Mouse (Mus musculus): ENCODE measurements around the gene Kcnn3. TPM values are rescaled to one million over a fixed set of nuclear protein-coding genes. Genes with fewer than 3 reads are reported as not detected.

Kcnn3 gene
- polyA plus RNA-seq, 1 experiment from 2014 or later: 5.3 TPM

GRCm38 (mm10) chr3:89561386-89561785 is 41.4 kb downstream of the Kcnn3 start:
- ATAC-seq (ENCODE audit: low FRiP score, low TSS enrichment): no peak
- no peak overlapping the region for H3K27ac ChIP-seq (replicated peaks; ENCODE audit: low read depth, low read length)

GRCm38 (mm10) chr3:89565371-89565770 is 45.4 kb downstream of the Kcnn3 start:
- DNase-seq (no peak), ATAC-seq (ENCODE audit: low FRiP score, low TSS enrichment) (no peak)
- H3K27me3 ChIP-seq (ENCODE audit: control insufficient read depth, insufficient read depth, low read length): no peaks in the 10 kb centered on the region
- no peak overlapping the region for H3K9ac ChIP-seq (replicated peaks; ENCODE audit: low read length)
- H3K4me3 ChIP-seq (replicated peaks; ENCODE audit: low read depth, low read length): no peak overlapping the region
- no peaks in the 10 kb centered on the region for H3K9me3 ChIP-seq (ENCODE audit: control insufficient read depth, low read length)
- no peak overlapping the region for H3K4me2 ChIP-seq (ENCODE audit: low read length)
- H3K36me3 ChIP-seq (ENCODE audit: control insufficient read depth, insufficient read depth, low read length): no peaks in the 10 kb centered on the region
- H3K27ac ChIP-seq (replicated peaks; ENCODE audit: low read depth, low read length): no peak overlapping the region
- H3K4me1 ChIP-seq (ENCODE audit: control insufficient read depth, insufficient read depth, low read length): no peaks in the 10 kb centered on the region
- WGBS: 90% methylated on average over 5 of the region's 5 CpGs

More at GRCm38 (mm10) chr3:89561386-89561785, 41.4 kb downstream of the Kcnn3 start:
- H3K36me3 ChIP-seq (ENCODE audit: control insufficient read depth, insufficient read depth, low read length): no peaks in the 10 kb centered on the region
- no peak overlapping the region for H3K4me2 ChIP-seq (ENCODE audit: low read length)
- H3K9me3 ChIP-seq (ENCODE audit: control insufficient read depth, low read length): no peaks in the 10 kb centered on the region
- H3K4me3 ChIP-seq (replicated peaks; ENCODE audit: low read depth, low read length): no peak overlapping the region
- no peaks in the 10 kb centered on the region for H3K27me3 ChIP-seq (ENCODE audit: control insufficient read depth, insufficient read depth, low read length)
- DNase-seq: no peak
- H3K9ac ChIP-seq (replicated peaks; ENCODE audit: low read length): no peak overlapping the region
- peaks cover 16% of the 10 kb centered on the region for H3K4me1 ChIP-seq (ENCODE audit: control insufficient read depth, insufficient read depth, low read length)
- WGBS: 87% methylated on average over 6 of the region's 6 CpGs

DNA sequence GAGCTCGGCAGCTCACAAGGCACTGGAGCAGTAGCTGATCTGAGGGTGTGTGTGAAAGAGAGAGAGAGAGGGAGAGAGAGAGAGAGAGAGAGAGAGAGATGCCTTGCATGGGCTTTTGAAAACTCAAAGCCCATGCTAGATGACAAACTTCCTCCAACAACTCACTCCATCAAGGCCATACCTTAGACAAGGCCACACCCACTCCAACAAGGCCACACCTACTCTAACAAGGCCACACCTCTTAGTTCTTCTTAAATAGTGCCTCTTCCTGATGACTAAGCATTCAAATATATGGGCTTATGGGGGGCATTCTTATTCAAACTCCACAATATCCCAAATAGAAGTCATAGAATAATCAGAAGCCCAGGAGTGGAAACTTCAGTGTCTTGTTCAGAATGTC is 49.1 kb downstream of the Kcnn3 start:
- DNase-seq (no peak), ATAC-seq (ENCODE audit: low FRiP score, low TSS enrichment) (no peak)
- WGBS: 92% methylated on average over 1 of the region's 1 CpGs

GRCm38 (mm10) chr3:89569707-89570324 is 49.9 kb downstream of the Kcnn3 start:
- no peaks in the 10 kb centered on the region for H3K4me1 ChIP-seq (ENCODE audit: control insufficient read depth, insufficient read depth, low read length)
- 63% methylated on average over 7 of the region's 7 CpGs for WGBS
- no peak for ATAC-seq (ENCODE audit: low FRiP score, low TSS enrichment)
- no peak overlapping the region for H3K9ac ChIP-seq (replicated peaks; ENCODE audit: low read length)
- H3K4me3 ChIP-seq (replicated peaks; ENCODE audit: low read depth, low read length): no peak overlapping the region
- H3K36me3 ChIP-seq (ENCODE audit: control insufficient read depth, insufficient read depth, low read length): no peaks in the 10 kb centered on the region
- no peak overlapping the region for H3K4me2 ChIP-seq (ENCODE audit: low read length)
- H3K9me3 ChIP-seq (ENCODE audit: control insufficient read depth, low read length): no peaks in the 10 kb centered on the region
- no peak for DNase-seq
- no peaks in the 10 kb centered on the region for H3K27me3 ChIP-seq (ENCODE audit: control insufficient read depth, insufficient read depth, low read length)
- H3K27ac ChIP-seq (replicated peaks; ENCODE audit: low read depth, low read length): no peak overlapping the region

More for the DNA sequence above, 49.1 kb downstream of the Kcnn3 start:
- H3K9me3 ChIP-seq (ENCODE audit: control insufficient read depth, low read length): no peaks in the 10 kb centered on the region
- no peak overlapping the region for H3K27ac ChIP-seq (replicated peaks; ENCODE audit: low read depth, low read length)
- H3K4me3 ChIP-seq (replicated peaks; ENCODE audit: low read depth, low read length): no peak overlapping the region
- H3K4me1 ChIP-seq (ENCODE audit: control insufficient read depth, insufficient read depth, low read length): no peaks in the 10 kb centered on the region
- no peaks in the 10 kb centered on the region for H3K27me3 ChIP-seq (ENCODE audit: control insufficient read depth, insufficient read depth, low read length)
- H3K36me3 ChIP-seq (ENCODE audit: control insufficient read depth, insufficient read depth, low read length): no peaks in the 10 kb centered on the region
- H3K9ac ChIP-seq (replicated peaks; ENCODE audit: low read length): no peak overlapping the region
- H3K4me2 ChIP-seq (ENCODE audit: low read length): no peak overlapping the region

- WGBS: 81% methylated on average over 3 of the region's 3 CpGs
- no peak overlapping the region for H3K27ac ChIP-seq (replicated peaks; ENCODE audit: low read depth, low read length)
- no peaks in the 10 kb centered on the region for H3K36me3 ChIP-seq (ENCODE audit: control insufficient read depth, insufficient read depth, low read length)
- no peak overlapping the region for H3K4me2 ChIP-seq (ENCODE audit: low read length)
- H3K9ac ChIP-seq (replicated peaks; ENCODE audit: low read length): no peak overlapping the region
- ATAC-seq (ENCODE audit: low FRiP score, low TSS enrichment) (no peak), DNase-seq (no peak)
- H3K4me3 ChIP-seq (replicated peaks; ENCODE audit: low read depth, low read length): no peak overlapping the region
- H3K4me1 ChIP-seq (ENCODE audit: control insufficient read depth, insufficient read depth, low read length): no peaks in the 10 kb centered on the region
- H3K27me3 ChIP-seq (ENCODE audit: control insufficient read depth, insufficient read depth, low read length): no peaks in the 10 kb centered on the region
- H3K9me3 ChIP-seq (ENCODE audit: control insufficient read depth, low read length): no peaks in the 10 kb centered on the region
Measured at GRCm38 (mm10) chr3:89570362-89570761, 50.4 kb downstream of the Kcnn3 start.

DNA sequence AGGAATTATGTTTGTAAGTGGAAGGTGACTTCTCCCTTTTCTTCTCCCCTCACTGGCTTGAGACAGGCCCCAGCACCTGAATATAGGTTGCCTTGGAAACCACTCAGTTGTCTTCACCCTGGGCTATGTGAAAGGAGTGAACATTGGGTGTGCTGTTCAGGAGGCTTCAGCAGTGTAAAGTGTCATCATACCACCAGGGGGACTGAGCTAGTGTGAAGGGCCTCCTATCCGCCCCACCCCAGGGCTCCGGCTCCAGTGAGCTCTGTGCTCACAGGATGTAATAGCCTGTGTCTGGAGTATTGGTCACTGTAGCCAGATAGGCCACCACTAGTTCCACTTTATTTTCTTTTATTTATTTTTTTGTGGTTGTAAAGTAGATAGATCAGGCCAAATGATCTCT is 54.3 kb downstream of the Kcnn3 start:
- Histone ChIP-seq H3K36me3 (ENCODE audit: control insufficient read depth, insufficient read depth, low read length) (no peaks in the 10 kb centered on the region), H3K4me1 (ENCODE audit: control insufficient read depth, insufficient read depth, low read length) (no peaks in the 10 kb centered on the region), H3K9ac (replicated peaks; ENCODE audit: low read length) (no peak overlapping the region), H3K4me3 (replicated peaks; ENCODE audit: low read depth, low read length) (no peak overlapping the region), H3K9me3 (ENCODE audit: control insufficient read depth, low read length) (no peaks in the 10 kb centered on the region), H3K4me2 (ENCODE audit: low read length) (no peak overlapping the region), H3K27me3 (ENCODE audit: control insufficient read depth, insufficient read depth, low read length) (no peaks in the 10 kb centered on the region), H3K27ac (replicated peaks; ENCODE audit: low read depth, low read length) (no peak overlapping the region)
- ATAC-seq (ENCODE audit: low FRiP score, low TSS enrichment) (no peak), DNase-seq (no peak)
- 66% methylated on average over 2 of the region's 2 CpGs for WGBS

DNA sequence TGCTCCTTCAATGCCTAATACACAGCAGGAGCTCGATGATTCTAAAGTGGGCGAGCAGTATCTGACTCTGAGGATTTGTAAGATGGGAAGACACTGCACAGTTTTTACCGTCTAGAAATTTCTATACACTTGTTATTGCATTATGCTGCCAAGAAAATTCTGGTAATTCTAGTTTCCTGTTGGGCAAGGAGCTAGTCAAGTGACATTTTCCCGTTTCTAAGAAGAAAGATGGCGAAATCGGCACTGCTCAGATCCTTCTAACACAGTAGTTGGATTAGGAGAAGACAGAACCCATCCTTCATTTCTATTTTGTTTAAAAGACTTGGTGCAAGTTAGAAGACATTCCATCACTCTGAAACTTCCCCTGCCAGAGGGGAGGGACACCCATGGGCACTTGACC is 56.4 kb downstream of the Kcnn3 start:
- Histone ChIP-seq H3K4me2 (ENCODE audit: low read length) (no peak overlapping the region), H3K4me1 (ENCODE audit: control insufficient read depth, insufficient read depth, low read length) (no peaks in the 10 kb centered on the region), H3K4me3 (replicated peaks; ENCODE audit: low read depth, low read length) (no peak overlapping the region), H3K27ac (replicated peaks; ENCODE audit: low read depth, low read length) (no peak overlapping the region), H3K9ac (replicated peaks; ENCODE audit: low read length) (no peak overlapping the region), H3K36me3 (ENCODE audit: control insufficient read depth, insufficient read depth, low read length) (no peaks in the 10 kb centered on the region), H3K27me3 (ENCODE audit: control insufficient read depth, insufficient read depth, low read length) (no peaks in the 10 kb centered on the region), H3K9me3 (ENCODE audit: control insufficient read depth, low read length) (no peaks in the 10 kb centered on the region)
- no peak for ATAC-seq (ENCODE audit: low FRiP score, low TSS enrichment)
- 95% methylated on average over 6 of the region's 6 CpGs for WGBS
- no peak for DNase-seq

DNA sequence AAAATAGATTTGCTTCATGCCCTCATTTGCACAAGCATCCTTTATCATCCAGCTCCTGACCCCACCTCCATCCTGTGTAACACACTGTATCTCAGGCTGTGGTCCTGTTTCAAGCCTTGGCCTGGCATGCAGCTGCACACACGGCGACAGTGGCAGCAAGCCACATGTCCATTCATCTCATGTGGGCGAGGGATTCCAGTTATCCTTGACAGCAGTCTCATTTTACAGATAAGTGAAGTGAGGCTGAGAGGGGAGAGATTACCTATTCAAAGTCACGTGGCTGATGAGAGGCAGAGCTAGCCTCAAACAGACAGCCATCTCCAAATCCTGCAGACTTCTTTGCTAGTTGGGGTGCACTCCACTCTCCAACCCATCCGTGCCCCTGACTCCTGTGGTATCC is 57.2 kb downstream of the Kcnn3 start:
- Histone ChIP-seq H3K36me3 (ENCODE audit: control insufficient read depth, insufficient read depth, low read length) (no peaks in the 10 kb centered on the region), H3K4me3 (replicated peaks; ENCODE audit: low read depth, low read length) (no peak overlapping the region), H3K4me1 (ENCODE audit: control insufficient read depth, insufficient read depth, low read length) (no peaks in the 10 kb centered on the region), H3K4me2 (ENCODE audit: low read length) (no peak overlapping the region), H3K27ac (replicated peaks; ENCODE audit: low read depth, low read length) (no peak overlapping the region), H3K9ac (replicated peaks; ENCODE audit: low read length) (no peak overlapping the region), H3K9me3 (ENCODE audit: control insufficient read depth, low read length) (no peaks in the 10 kb centered on the region), H3K27me3 (ENCODE audit: control insufficient read depth, insufficient read depth, low read length) (no peaks in the 10 kb centered on the region)
- WGBS: 87% methylated on average over 5 of the region's 5 CpGs
- no peak for ATAC-seq (ENCODE audit: low FRiP score, low TSS enrichment)
- no peak for DNase-seq

- H3K4me2 ChIP-seq (ENCODE audit: low read length): no peak overlapping the region
- H3K4me1 ChIP-seq (ENCODE audit: control insufficient read depth, insufficient read depth, low read length): no peaks in the 10 kb centered on the region
- H3K4me3 ChIP-seq (replicated peaks; ENCODE audit: low read depth, low read length): no peak overlapping the region
- H3K27me3 ChIP-seq (ENCODE audit: control insufficient read depth, insufficient read depth, low read length): no peaks in the 10 kb centered on the region
- 66% methylated on average over 4 of the region's 4 CpGs for WGBS
- DNase-seq: no peak
- no peak overlapping the region for H3K27ac ChIP-seq (replicated peaks; ENCODE audit: low read depth, low read length)
- H3K36me3 ChIP-seq (ENCODE audit: control insufficient read depth, insufficient read depth, low read length): no peaks in the 10 kb centered on the region
- no peaks in the 10 kb centered on the region for H3K9me3 ChIP-seq (ENCODE audit: control insufficient read depth, low read length)
- ATAC-seq (ENCODE audit: low FRiP score, low TSS enrichment): no peak
- no peak overlapping the region for H3K9ac ChIP-seq (replicated peaks; ENCODE audit: low read length)
Measured at GRCm38 (mm10) chr3:89578083-89578482, 58.1 kb downstream of the Kcnn3 start.

All from midbrain, embryonic 14.5 days (tissue).